Mouse (Mus musculus) forebrain, embryonic 12.5 days (tissue): ENCODE results near the gene Cdpf1. TPM values are rescaled to one million over a fixed set of nuclear protein-coding genes. Genes with fewer than 3 reads are reported as not detected.

Experiments used
- ATAC-seq: fragments of 200-750 bp; cut with Nextera tagmentation; 2 replicates; pipeline ENCODE4 v1.8.0; 2017; ENCODE audit warnings: moderate TSS enrichment; ENCODE audit not compliant: low FRiP score
- H3K27ac ChIP-seq: fragments of 300-500 bp; sonication (generic); 2 replicates; pipeline ENCODE4 v1.5.1; 2016; ENCODE audit warnings: mild to moderate bottlenecking
- H3K27me3 ChIP-seq: fragments of 300-500 bp; sonication (generic); 2 replicates; pipeline ENCODE4 v1.6.1; 2016; ENCODE audit warnings: mild to moderate bottlenecking
- H3K36me3 ChIP-seq: fragments of 300-500 bp; sonication (generic); replicated peaks from 2 replicates; pipeline ENCODE4 v1.6.1; 2016; ENCODE audit warnings: mild to moderate bottlenecking
- H3K4me1 ChIP-seq: fragments of 300-500 bp; sonication (generic); 2 replicates; pipeline ENCODE4 v1.6.1; 2016
- H3K4me2 ChIP-seq: fragments of 300-500 bp; sonication (generic); 2 replicates; pipeline ENCODE4 v1.6.1; 2016; ENCODE audit warnings: mild to moderate bottlenecking, moderate library complexity
- H3K4me3 ChIP-seq: fragments of 300-500 bp; sonication (generic); replicated peaks from 2 replicates; pipeline ENCODE4 v1.5.1; 2016; ENCODE audit warnings: mild to moderate bottlenecking
- H3K9ac ChIP-seq: fragments of 300-500 bp; sonication (generic); 2 replicates; pipeline ENCODE4 v1.6.1; 2016; ENCODE audit warnings: mild to moderate bottlenecking
- H3K9me3 ChIP-seq: fragments of 300-500 bp; sonication (generic); 2 replicates; pipeline ENCODE4 v1.6.1; 2016
- WGBS: fragments of 180-500 bp; shearing (Covaris S2); methylation state at CpG from one replicate; pipeline ENCODE4 v1.1.7; 2016; 5-methylcytosine and 5-hydroxymethylcytosine counted together
- polyA plus RNA-seq: library from polyadenylated mRNA; unstranded; fragments of >200 nt; fragmentation: Nextera tagmentation; extraction: Ambion mirVana; gene quantifications from 2 replicates; pipeline ENCODE4 v1.2.1, GENCODE M21; 2016

The Cdpf1 gene
- polyA plus RNA-seq, 1 experiment from 2014 or later, result 18.5 TPM

DNA sequence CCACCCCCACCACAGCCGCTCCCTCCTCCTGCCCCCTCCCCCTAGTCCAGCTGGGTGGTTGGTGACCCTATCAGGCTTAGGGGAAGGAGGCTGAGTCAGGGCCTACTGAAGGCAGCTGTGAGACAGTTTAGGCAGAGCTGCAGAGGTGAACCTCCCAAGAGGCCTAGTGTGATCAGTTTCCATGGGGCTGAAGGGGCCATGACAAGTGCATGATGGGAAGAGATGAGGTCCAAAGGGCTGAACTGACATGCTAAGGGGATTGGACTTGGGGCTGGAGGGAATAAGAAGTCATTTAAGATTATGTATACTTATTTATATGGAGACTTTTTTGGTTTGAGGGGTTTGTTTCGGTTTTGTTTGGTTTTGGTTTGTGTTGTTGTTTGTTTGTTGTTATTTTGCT, 35.3 kb downstream of the Cdpf1 start:
- 84% methylated on average over 2 of the region's 2 CpGs for WGBS
- Histone ChIP-seq H3K27me3 (no peaks in the 10 kb centered on the region), H3K4me1 (no peaks in the 10 kb centered on the region), H3K4me2 (no peak overlapping the region), H3K9me3 (no peaks in the 10 kb centered on the region), H3K4me3 (no peak overlapping the region), H3K9ac (no peak overlapping the region), H3K27ac (no peak overlapping the region), H3K36me3 (no peaks in the 10 kb centered on the region)
- ATAC-seq, result no peak

DNA sequence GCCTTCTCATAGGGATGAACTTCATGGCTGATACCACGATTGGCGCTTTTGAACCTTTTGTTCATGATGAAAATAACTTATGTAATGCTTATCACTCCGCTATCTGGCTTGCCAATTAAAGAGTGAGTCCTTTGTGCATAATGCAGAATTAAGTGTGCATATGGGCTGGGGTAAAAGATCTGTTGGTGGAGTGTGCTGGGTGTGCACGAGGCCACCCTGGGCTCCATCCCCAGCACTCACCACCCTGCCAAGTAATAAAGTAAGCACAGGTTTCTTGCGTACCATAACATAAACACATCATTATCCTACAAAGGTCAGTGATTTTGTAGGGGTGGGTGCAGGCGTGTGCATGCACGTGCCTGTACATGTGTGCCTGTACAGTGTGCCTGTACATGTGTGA, 36.5 kb downstream of the Cdpf1 start:
- H3K9ac ChIP-seq, result no peak overlapping the region
- H3K4me1 ChIP-seq, result no peaks in the 10 kb centered on the region
- ATAC-seq, result no peak
- H3K9me3 ChIP-seq, result no peaks in the 10 kb centered on the region
- no peak overlapping the region for H3K4me3 ChIP-seq
- H3K4me2 ChIP-seq, result no peak overlapping the region
- H3K27ac ChIP-seq, result no peak overlapping the region
- 91% methylated on average over 7 of the region's 7 CpGs for WGBS
- no peaks in the 10 kb centered on the region for H3K36me3 ChIP-seq
- H3K27me3 ChIP-seq, result peaks cover under 1% of the 10 kb centered on the region; the same call in 1 of the 2 replicates

DNA sequence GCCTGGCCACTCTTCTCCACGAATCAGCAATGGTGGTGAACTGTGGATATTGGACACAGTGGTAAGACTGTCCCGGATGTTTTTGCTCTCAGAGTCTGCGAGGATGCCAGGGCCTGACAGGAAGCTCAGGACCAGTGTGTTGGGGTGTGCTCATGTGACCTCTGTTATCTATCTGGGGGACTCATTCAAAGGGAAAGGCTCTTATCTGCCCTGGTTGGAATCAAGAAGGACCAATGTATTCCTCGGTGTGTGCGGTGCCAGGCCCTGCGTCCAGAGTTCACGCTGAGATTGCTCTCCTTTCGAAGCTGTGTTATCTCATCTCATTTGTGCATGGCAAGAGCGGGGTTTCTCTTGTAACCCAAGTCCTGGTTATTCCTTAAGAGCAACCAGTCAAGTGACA, 37.1 kb downstream of the Cdpf1 start:
- no peak overlapping the region for H3K4me3 ChIP-seq
- H3K27me3 ChIP-seq, result peaks cover 3% of the 10 kb centered on the region; the same call in 1 of the 2 replicates
- no peaks in the 10 kb centered on the region for H3K9me3 ChIP-seq
- no peak overlapping the region for H3K4me2 ChIP-seq
- H3K36me3 ChIP-seq, result no peaks in the 10 kb centered on the region
- no peaks in the 10 kb centered on the region for H3K4me1 ChIP-seq
- no peak overlapping the region for H3K9ac ChIP-seq
- WGBS, result 89% methylated on average over 9 of the region's 9 CpGs
- no peak overlapping the region for H3K27ac ChIP-seq
- no peak for ATAC-seq

DNA sequence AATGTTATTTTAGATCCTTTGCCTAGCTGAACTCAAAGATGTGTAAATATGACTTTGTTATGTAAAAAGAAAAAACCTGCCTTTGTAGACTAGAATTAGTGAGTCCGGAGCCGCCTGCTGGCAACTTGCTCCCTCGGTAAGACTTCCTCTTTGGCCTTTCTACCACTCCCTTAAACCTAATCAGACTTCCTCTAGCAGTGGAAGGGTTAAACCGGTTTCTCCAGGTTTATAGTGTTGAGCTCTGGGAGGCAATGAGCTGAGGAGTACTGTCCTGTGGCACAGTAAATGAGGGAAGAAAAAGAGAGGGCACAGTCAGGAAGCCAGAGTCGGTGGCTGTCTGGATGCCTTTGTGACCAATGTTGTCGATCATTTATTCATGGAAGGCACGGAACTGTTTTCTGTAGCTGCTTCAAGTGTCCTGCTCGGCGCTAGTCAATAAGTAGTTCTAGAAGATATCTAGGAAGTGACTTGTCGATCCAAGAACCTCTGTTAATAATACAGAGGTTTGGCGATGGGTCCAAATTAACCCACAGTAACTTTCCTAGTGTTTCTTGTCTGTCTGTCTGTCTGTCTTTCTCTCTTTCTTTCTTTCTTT, 39.3 kb downstream of the Cdpf1 start:
- Histone ChIP-seq H3K9ac (no peak overlapping the region), H3K27ac (no peak overlapping the region), H3K36me3 (no peaks in the 10 kb centered on the region), H3K9me3 (no peaks in the 10 kb centered on the region), H3K4me2 (no peak overlapping the region), H3K27me3 (peaks cover 3% of the 10 kb centered on the region; the same call in 1 of the 2 replicates), H3K4me1 (no peaks in the 10 kb centered on the region), H3K4me3 (no peak overlapping the region)
- ATAC-seq, result no peak
- 82% methylated on average over 11 of the region's 11 CpGs for WGBS

DNA sequence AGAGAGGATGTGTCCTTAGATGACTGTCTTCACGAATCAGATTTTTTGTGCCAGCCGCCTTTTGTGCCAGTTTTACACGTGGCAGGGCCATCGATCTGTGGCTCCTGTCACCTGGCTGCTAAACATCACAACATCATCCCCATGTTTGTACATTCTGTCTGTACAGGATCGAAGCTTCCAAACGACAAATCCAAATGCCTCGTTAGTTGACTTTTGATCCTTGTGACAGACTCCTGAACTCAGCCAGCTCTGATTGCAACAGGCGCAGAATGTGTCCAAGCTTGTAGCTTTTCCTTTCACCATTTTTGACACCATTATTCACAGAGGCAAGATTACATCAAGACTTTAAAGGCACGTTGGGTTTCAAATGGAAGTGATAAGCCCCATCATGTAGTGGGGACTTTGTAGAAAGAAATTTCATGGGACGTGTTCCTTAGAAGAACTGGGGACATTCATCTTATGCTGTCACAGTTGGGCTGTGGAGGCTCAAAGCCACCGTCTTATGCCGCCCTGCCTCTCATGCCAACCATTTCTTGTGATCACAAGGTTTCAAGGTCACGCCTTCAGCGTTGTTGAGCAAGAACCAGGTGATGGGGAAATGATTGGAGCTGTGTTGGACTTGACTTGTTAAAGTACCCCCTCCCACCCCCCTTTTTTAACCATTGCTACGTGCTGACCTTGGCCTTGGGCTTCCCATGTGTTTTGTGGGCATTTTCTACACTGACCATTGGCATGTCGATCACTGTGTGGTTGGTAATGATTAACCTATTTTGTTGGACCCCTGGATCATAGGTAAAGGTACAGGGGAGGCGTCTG, 40.0 kb downstream of the Cdpf1 start:
- H3K9me3 ChIP-seq, result no peaks in the 10 kb centered on the region
- H3K27me3 ChIP-seq, result peaks cover 3% of the 10 kb centered on the region; the same call in 1 of the 2 replicates
- no peaks in the 10 kb centered on the region for H3K36me3 ChIP-seq
- ATAC-seq, result no peak
- H3K4me2 ChIP-seq, result no peak overlapping the region
- H3K4me3 ChIP-seq, result no peak overlapping the region
- H3K27ac ChIP-seq, result no peak overlapping the region
- no peaks in the 10 kb centered on the region for H3K4me1 ChIP-seq
- 89% methylated on average over 17 of the region's 17 CpGs for WGBS
- no peak overlapping the region for H3K9ac ChIP-seq

DNA sequence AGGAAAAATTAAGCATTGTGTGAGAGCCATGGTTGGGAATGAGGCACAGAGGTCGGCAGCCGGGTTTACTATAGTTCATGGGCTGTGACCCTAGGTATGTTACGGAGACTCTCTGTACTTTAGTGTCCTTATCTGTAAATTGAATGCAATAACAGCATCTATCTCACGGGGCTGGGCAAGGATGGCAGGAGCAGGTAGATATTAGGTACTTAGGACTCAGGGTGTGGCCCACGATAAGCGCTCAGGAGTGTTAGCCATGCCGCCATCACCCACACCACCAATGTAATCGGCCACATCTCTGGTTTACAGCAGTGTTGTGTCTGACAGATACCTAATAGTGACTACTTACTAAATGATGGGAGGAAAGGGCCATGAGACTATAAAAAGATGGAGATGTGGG, 42.5 kb downstream of the Cdpf1 start:
- H3K36me3 ChIP-seq, result no peaks in the 10 kb centered on the region
- 91% methylated on average over 8 of the region's 8 CpGs for WGBS
- H3K4me3 ChIP-seq, result no peak overlapping the region
- no peak overlapping the region for H3K27ac ChIP-seq
- H3K27me3 ChIP-seq, result peaks cover 3% of the 10 kb centered on the region; the same call in 1 of the 2 replicates
- H3K9me3 ChIP-seq, result no peaks in the 10 kb centered on the region
- H3K4me1 ChIP-seq, result no peaks in the 10 kb centered on the region
- H3K9ac ChIP-seq, result no peak overlapping the region
- no peak overlapping the region for H3K4me2 ChIP-seq
- ATAC-seq, result no peak

DNA sequence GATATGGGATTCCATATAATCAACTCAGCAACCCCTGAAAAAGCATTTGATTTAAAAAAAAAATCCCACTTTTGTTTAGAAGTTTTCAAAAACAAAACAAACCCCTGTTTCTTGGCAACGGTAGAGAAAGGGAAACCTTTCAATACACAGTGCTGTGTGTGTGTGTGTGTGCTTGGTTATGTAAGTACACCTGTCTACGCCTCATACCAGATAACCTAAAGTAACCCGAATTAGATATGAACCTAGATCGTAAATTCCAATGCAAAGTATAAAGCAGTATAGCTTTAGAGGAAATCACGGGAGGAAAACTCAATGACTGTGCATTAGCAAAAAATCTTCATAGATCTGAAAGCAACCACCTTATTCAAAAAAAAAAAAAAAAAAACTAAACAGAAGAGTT, 44.8 kb downstream of the Cdpf1 start:
- Histone ChIP-seq H3K9ac (no peak overlapping the region), H3K27me3 (peaks cover 3% of the 10 kb centered on the region; the same call in 1 of the 2 replicates), H3K9me3 (no peaks in the 10 kb centered on the region), H3K27ac (no peak overlapping the region), H3K36me3 (no peaks in the 10 kb centered on the region), H3K4me1 (no peaks in the 10 kb centered on the region), H3K4me3 (no peak overlapping the region), H3K4me2 (no peak overlapping the region)
- ATAC-seq, result no peak
- WGBS, result 91% methylated on average over 5 of the region's 5 CpGs

DNA sequence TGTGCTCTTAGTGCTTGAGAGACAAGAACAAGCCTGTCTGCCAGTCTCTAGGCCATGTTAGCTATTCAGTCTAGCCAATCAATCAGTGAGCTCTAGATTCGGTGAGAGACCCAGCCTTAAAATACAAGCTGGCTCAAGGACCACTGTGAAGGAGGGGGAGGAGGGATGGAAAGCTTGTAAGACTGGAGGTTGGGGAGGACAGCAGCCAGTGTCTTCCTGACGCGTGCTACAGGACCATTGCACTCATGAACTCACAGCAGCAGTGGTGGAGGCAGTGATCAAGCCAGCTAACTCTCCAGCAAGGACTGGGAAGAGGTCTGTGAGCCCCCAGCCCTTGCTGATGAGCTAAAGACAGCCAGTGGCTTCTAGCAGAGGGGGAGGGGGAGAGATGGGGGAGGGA, 46.5 kb downstream of the Cdpf1 start:
- H3K4me3 ChIP-seq, result no peak overlapping the region
- H3K4me2 ChIP-seq, result no peak overlapping the region
- H3K27me3 ChIP-seq, result peaks cover 7% of the 10 kb centered on the region; the same call in 1 of the 2 replicates
- H3K27ac ChIP-seq, result no peak overlapping the region
- H3K9me3 ChIP-seq, result no peaks in the 10 kb centered on the region
- H3K9ac ChIP-seq, result no peak overlapping the region
- H3K36me3 ChIP-seq, result no peaks in the 10 kb centered on the region
- 51% methylated on average over 3 of the region's 3 CpGs for WGBS
- no peak for ATAC-seq
- H3K4me1 ChIP-seq, result no peaks in the 10 kb centered on the region

DNA sequence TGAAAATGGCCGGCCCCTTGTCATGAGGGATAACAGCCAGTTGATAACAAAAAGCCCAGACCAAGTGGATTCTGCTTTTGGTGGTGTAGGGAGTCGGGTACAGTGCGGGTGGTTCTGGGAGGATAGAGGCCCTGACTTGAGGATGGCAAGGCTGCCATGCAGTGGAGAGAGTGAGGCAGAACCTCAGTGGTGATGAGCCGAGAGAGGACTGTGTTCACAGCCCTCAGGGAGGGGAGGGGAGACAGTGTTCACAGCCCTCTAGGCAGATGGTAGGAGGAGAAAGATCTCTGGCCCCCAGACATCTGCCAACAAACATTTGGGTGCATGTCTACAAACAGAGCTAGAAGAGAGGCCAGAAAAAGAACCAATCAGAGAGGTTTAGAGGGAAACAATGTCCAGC, 48.7 kb downstream of the Cdpf1 start:
- Histone ChIP-seq H3K36me3 (no peaks in the 10 kb centered on the region), H3K4me3 (no peak overlapping the region), H3K4me1 (no peaks in the 10 kb centered on the region), H3K27me3 (peaks cover 4% of the 10 kb centered on the region; the same call in 1 of the 2 replicates), H3K9me3 (peaks cover 4% of the 10 kb centered on the region; the same call in 1 of the 2 replicates), H3K4me2 (no peak overlapping the region), H3K9ac (no peak overlapping the region), H3K27ac (no peak overlapping the region)
- no peak for ATAC-seq
- WGBS, result 83% methylated on average over 4 of the region's 4 CpGs

DNA sequence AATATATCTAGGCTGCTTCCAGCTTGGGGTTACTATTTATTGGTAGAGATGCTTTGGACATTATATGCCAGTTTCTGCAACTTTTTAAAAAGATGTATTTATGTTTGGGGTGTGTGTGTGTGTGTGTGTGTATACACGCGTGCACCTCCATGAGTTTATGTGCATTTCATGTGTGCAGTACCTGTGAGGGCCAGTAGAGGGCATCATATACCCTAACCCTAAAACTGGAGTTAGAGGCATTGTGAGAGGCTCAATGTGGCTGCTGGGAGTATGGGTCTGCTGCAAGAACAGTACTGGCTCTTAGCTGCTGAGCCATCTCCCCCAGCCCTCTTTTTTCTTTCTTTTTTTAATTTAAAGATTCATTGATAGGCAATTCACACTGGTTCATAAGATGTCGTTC, 53.7 kb downstream of the Cdpf1 start:
- peaks cover 8% of the 10 kb centered on the region; the same call in 1 of the 2 replicates for H3K9me3 ChIP-seq
- 94% methylated on average over 3 of the region's 3 CpGs for WGBS
- no peak overlapping the region for H3K4me2 ChIP-seq

More for the DNA sequence above, 53.7 kb downstream of the Cdpf1 start:
- Histone ChIP-seq H3K9ac (no peak overlapping the region), H3K27ac (no peak overlapping the region), H3K27me3 (peaks cover 7% of the 10 kb centered on the region; the same call in 1 of the 2 replicates), H3K36me3 (no peaks in the 10 kb centered on the region), H3K4me1 (no peaks in the 10 kb centered on the region), H3K4me3 (no peak overlapping the region)
- ATAC-seq, result no peak
